Mouse (Mus musculus) E14TG2a.4 (cell line): ENCODE data around the gene Npb.

ENCODE experiments used
- CTCF ChIP-seq: conservative IDR thresholded peaks from 2 replicates; pipeline ENCODE4 v1.5.1; 2014; ENCODE audit warnings: low read length
- NANOG ChIP-seq: IDR thresholded peaks from 2 replicates; pipeline ENCODE4 v1.6.1; 2014; ENCODE audit warnings: borderline replicate concordance, low read length, mixed read lengths
- POU5F1 ChIP-seq: IDR thresholded peaks from 2 replicates; pipeline ENCODE4 v1.6.1; 2014; ENCODE audit warnings: low read length, borderline replicate concordance

DNA sequence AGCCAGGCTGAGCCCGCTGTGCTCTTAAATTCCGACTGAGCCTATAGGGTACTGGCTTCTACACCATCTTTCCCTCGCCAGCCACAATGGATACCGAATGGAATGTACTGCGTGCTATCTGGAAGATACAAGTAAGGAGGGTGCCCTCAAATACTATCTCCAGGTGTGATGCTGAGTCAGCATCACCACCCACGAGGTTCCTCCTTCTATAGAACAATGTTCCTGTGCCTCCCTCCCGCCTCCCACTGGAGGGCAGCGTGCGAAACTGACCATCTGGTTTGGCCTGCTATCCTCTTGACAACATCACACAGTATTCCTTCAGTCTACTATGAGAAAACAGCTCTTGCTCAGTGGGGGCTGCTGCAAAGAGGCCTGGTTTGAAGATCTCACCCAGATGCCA is 43.2 kb upstream of the Npb start:
- TF ChIP-seq CTCF (no peak), NANOG (no peak), POU5F1 (no peak)
